Mouse (Mus musculus): ENCODE measurements around the gene Trdn. TPM values are rescaled to one million over a fixed set of nuclear protein-coding genes. Genes with fewer than 3 reads are reported as not detected.

The Trdn gene
- polyA plus RNA-seq (2011; ENCODE audit: insufficient read length, low read depth, missing spikeins), result not detected in 2 replicates

DNA sequence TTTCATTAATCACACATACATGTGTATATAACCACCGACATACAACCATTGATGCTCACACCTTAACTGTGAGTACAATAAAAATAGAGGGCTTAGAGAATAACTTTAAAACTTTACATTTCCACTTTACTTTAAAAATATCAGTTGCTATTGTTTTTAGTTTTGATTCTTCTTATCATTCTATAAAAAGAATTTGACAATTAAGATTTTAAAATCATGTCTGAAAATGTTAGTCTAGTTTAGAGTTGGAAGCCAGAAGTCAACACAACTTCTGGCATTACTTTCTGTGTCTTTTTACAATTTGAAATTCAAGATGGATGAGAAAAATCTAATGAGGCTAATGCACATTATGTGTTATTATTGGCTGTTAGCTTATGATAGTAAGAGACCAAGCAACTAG is at the start of gene Trdn:
Trdn (plus strand) TSS at position 301 of the 400 bp plus-strand sequence.
- Histone ChIP-seq H3K27ac (ENCODE audit: insufficient read depth, low read length) (no peak within 1 kb of the TSS), H3K4me3 (ENCODE audit: insufficient read depth, low read length) (no peak within 1 kb of the TSS), H3K4me1 (ENCODE audit: control insufficient read depth, insufficient read depth, low read length) (no peaks in the 10 kb centered on the region)
- TF ChIP-seq CTCF (IDR thresholded peaks at IDR 0.05; ENCODE audit: borderline replicate concordance, insufficient read depth, low read length) (no peak), POLR2A (IDR thresholded peaks at IDR 0.05; ENCODE audit: low read depth, low read length) (no peak)

DNA sequence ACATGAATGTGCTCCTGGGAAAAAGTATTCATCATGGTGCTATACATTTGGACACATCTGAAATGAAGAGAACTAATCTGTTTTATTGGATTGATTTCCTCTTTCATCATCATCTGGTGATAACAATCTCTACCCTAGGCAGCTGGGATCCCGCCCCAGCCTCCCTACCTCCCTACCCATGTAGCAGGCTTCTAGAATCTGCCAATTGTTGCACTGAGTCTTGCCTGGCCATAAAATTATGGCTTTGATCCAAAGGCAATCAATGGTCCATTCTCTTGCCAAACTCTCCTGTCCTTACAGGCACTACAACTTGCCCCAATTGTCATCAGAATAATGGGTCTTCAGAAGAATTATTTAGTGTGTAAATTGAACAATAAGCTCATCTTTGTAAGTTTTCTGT is 19.6 kb upstream of the Trdn start:
- Histone ChIP-seq H3K27ac (ENCODE audit: insufficient read depth, low read length) (no peak overlapping the region), H3K4me3 (ENCODE audit: insufficient read depth, low read length) (no peak overlapping the region), H3K4me1 (ENCODE audit: control insufficient read depth, insufficient read depth, low read length) (no peaks in the 10 kb centered on the region)
- TF ChIP-seq CTCF (IDR thresholded peaks at IDR 0.05; ENCODE audit: borderline replicate concordance, insufficient read depth, low read length) (no peak), POLR2A (IDR thresholded peaks at IDR 0.05; ENCODE audit: low read depth, low read length) (no peak)

DNA sequence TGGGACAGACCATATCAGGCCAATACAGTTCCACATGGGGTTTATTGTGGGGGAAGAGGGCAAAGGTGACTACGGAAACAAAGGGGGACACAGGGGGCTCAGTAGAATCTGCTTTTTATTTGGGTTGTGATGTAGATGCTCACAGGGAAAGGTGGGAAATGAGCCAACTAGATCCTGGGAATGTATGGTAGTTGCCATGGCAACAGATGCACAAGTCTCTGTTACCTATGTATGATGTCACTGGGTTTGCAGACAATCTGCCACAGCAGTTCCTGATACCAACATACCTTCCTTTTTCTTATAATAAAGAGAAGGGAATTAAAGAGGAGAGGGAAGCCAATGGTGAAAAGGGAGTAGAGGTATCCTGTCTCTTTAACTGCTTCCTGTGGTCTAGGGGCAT is 14.8 kb upstream of the Trdn start:
- Histone ChIP-seq H3K4me3 (ENCODE audit: insufficient read depth, low read length) (no peak overlapping the region), H3K27ac (ENCODE audit: insufficient read depth, low read length) (no peak overlapping the region), H3K4me1 (ENCODE audit: control insufficient read depth, insufficient read depth, low read length) (no peaks in the 10 kb centered on the region)
- TF ChIP-seq CTCF (IDR thresholded peaks at IDR 0.05; ENCODE audit: borderline replicate concordance, insufficient read depth, low read length) (no peak), POLR2A (IDR thresholded peaks at IDR 0.05; ENCODE audit: low read depth, low read length) (no peak)

DNA sequence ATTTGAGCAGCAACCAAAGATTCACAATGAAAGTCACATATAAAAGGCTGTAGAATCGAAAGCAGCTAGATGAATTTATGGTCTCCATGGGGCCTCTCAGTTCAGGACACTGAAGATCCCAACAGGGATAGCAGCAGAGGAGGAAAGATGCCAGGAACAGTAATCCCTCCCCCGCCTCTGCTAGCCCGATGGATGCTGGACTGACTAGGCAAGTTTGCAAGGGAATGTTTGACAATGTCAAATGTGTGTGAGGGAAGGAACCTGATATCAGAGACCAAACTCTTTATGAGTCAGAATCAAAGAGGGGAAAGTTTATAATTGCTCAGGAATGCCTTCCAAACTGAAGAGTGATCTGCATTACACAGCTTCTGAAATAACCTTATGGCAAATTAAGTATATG is 7.2 kb upstream of the Trdn start:
- H3K4me3 ChIP-seq (ENCODE audit: insufficient read depth, low read length), result no peak overlapping the region

DNA sequence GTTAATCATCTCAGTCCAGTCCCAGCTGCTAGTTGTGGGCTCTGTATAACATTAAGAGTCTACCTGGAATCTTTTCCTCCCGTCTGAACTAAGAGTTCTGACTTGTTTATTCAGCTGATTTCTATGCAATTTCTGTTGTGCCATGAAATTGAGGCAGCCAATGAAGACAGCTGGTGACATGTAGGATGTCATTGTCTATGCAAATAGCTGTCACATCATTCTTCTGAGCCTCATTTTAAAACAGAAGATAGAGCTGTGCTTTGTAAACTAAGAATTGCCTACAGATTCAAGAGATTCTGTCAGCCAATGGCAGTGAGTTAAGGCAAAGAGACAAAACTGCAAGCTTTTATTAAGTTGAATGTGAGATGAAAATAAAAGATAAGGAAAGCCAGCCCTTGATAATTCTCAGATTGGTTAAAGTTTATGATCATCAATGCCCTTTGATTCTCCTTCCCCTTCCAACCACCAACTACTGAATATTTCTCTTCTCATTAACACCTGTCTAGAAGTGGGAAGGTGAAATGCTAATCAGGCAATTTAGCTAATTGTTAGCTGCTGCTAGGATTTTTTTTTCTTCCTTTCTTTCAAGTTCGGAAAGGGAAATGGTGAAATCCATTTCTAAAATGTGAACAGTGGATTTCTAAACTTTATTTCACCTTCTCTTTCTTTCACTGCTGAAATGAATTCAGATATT is 1.9 kb downstream of the Trdn start:
- no peak for TF ChIP-seq CTCF (IDR thresholded peaks at IDR 0.05; ENCODE audit: borderline replicate concordance, insufficient read depth, low read length)
- TF ChIP-seq POLR2A (IDR thresholded peaks at IDR 0.05; ENCODE audit: low read depth, low read length), result no peak
- no peak overlapping the region for H3K4me3 ChIP-seq (ENCODE audit: insufficient read depth, low read length)
- no peaks in the 10 kb centered on the region for H3K4me1 ChIP-seq (ENCODE audit: control insufficient read depth, insufficient read depth, low read length)
- no peak overlapping the region for H3K27ac ChIP-seq (ENCODE audit: insufficient read depth, low read length)

More for the DNA sequence above, 7.2 kb upstream of the Trdn start:
- no peaks in the 10 kb centered on the region for H3K4me1 ChIP-seq (ENCODE audit: control insufficient read depth, insufficient read depth, low read length)
- no peak for TF ChIP-seq CTCF (IDR thresholded peaks at IDR 0.05; ENCODE audit: borderline replicate concordance, insufficient read depth, low read length)
- no peak for TF ChIP-seq POLR2A (IDR thresholded peaks at IDR 0.05; ENCODE audit: low read depth, low read length)
- H3K27ac ChIP-seq (ENCODE audit: insufficient read depth, low read length), result no peak overlapping the region

DNA sequence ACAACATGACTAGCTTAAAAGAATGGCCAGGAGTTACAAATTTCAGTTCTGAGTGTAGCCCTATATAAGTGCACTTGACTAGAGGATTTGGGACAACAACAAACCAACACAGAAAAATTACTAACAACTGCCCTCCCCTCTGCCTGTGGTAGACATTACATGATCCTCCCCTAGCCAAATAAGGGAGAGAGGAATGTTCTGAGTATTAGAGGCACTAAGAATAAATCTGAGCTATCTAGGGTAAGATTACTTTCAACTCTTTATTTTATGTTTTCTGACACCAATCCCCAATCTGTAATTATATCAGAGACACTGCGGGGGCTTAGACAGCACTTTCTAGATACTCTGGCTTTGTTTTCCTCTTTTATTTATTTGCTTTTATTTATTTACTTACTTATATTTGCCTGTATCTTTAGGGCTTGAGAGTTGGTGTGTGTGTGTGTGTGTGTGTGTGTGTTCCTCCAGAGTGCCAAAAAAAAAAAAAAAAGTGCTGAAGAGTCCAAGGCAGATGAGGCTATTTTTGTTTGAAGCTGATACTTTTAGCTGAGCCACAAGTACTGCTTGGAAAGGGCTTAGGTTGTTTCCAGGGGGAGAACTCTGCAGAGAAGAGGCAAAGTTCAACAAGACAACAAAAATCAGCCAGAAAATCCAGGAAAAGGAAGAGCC is 2.7 kb downstream of the Trdn start:
- Histone ChIP-seq H3K4me3 (ENCODE audit: insufficient read depth, low read length) (no peak overlapping the region), H3K27ac (ENCODE audit: insufficient read depth, low read length) (no peak overlapping the region), H3K4me1 (ENCODE audit: control insufficient read depth, insufficient read depth, low read length) (no peaks in the 10 kb centered on the region)
- TF ChIP-seq CTCF (IDR thresholded peaks at IDR 0.05; ENCODE audit: borderline replicate concordance, insufficient read depth, low read length) (no peak), POLR2A (IDR thresholded peaks at IDR 0.05; ENCODE audit: low read depth, low read length) (no peak)

DNA sequence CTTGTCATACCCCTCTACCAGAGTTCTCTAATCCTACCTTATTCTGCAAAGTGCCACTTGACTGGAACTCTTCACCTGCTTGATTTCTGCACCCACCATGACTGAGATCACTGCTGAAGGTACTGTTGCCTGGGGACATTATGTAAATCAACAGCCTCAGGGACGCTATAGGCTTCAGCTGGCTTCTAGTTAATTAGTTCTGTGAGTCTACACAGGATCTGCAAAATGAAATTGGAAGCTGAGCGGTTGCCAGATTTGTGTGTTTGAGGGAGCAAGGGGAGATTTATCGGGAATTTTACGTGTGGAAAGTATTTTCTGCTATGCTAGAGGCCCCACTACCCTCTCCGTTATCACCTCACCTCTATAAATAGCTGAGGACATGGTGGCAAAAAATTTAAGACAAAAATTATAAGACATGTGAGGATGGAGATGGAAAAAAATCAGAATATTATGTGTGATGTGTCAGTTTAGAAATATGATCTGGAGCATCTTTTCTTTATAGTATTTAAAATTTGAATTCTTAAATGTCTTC is 3.3 kb downstream of the Trdn start:
- TF ChIP-seq CTCF (IDR thresholded peaks at IDR 0.05; ENCODE audit: borderline replicate concordance, insufficient read depth, low read length), result no peak
- TF ChIP-seq POLR2A (IDR thresholded peaks at IDR 0.05; ENCODE audit: low read depth, low read length), result no peak
- no peak overlapping the region for H3K27ac ChIP-seq (ENCODE audit: insufficient read depth, low read length)
- no peaks in the 10 kb centered on the region for H3K4me1 ChIP-seq (ENCODE audit: control insufficient read depth, insufficient read depth, low read length)
- H3K4me3 ChIP-seq (ENCODE audit: insufficient read depth, low read length), result no peak overlapping the region

DNA sequence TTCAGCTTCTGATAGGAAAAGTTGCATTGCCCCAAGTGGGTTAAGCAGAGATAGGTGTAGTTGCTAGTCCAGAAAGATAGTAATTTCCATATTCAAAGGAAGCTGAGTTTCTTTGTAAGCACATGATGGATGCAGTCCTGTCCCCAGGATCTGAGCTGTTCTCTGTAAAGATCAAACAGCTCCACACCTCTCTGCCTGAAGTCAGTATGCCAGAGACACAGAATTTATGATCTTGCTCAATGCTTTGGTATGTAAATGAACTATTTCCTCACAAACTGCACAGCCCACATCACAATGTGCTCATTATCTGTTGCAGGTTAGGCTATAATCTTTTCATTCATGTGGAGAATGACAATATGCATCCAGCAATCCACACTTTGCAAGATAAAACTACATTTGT is 8.0 kb downstream of the Trdn start:
- Histone ChIP-seq H3K4me1 (ENCODE audit: control insufficient read depth, insufficient read depth, low read length) (no peaks in the 10 kb centered on the region), H3K4me3 (ENCODE audit: insufficient read depth, low read length) (no peak overlapping the region), H3K27ac (ENCODE audit: insufficient read depth, low read length) (no peak overlapping the region)
- TF ChIP-seq POLR2A (IDR thresholded peaks at IDR 0.05; ENCODE audit: low read depth, low read length) (no peak), CTCF (IDR thresholded peaks at IDR 0.05; ENCODE audit: borderline replicate concordance, insufficient read depth, low read length) (no peak)

DNA sequence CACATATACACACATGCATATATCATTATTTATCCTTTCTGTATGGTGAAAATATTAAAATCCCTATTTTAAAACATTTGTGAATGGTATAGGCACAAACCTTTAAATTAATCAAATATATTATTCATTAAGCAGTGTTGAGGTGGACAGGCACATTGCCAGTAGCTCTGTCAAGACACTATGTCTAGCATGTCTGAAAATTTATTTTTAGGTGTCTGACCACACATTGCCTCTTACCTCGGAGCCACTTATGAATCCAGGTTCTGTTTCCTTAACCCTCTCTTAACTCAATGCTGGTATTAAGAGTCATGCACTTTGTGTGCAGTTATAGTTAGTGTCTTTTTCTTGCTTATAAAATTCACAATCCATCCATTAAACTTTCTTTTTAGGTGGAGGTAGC is 12.0 kb downstream of the Trdn start:
- Histone ChIP-seq H3K4me1 (ENCODE audit: control insufficient read depth, insufficient read depth, low read length) (no peaks in the 10 kb centered on the region), H3K27ac (ENCODE audit: insufficient read depth, low read length) (no peak overlapping the region), H3K4me3 (ENCODE audit: insufficient read depth, low read length) (no peak overlapping the region)
- TF ChIP-seq POLR2A (IDR thresholded peaks at IDR 0.05; ENCODE audit: low read depth, low read length) (no peak), CTCF (IDR thresholded peaks at IDR 0.05; ENCODE audit: borderline replicate concordance, insufficient read depth, low read length) (no peak)

DNA sequence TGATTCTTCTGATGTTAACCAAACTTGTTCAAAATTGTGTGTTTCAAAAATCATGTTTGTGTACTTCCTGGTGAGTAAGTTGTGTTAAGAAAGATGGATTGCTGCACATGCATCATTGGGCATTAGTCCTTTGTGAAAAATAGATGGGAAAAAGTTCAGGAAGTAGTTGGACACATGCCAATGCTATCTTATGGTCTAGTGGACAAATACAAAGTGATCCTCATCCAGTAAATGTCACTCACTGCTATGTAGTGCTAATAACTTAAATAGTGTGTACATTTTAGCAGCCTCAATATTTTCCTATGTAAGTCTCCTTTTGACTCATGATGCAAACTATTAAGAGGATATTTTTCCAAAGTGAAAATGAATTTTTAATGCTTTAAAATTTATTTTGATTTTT is 27.6 kb downstream of the Trdn start:
- no peaks in the 10 kb centered on the region for H3K4me1 ChIP-seq (ENCODE audit: control insufficient read depth, insufficient read depth, low read length)
- no peak for TF ChIP-seq POLR2A (IDR thresholded peaks at IDR 0.05; ENCODE audit: low read depth, low read length)
- no peak for TF ChIP-seq CTCF (IDR thresholded peaks at IDR 0.05; ENCODE audit: borderline replicate concordance, insufficient read depth, low read length)

More for the DNA sequence above, 27.6 kb downstream of the Trdn start:
- no peak overlapping the region for H3K27ac ChIP-seq (ENCODE audit: insufficient read depth, low read length)
- no peak overlapping the region for H3K4me3 ChIP-seq (ENCODE audit: insufficient read depth, low read length)

Data from embryonic fibroblast, embryonic 13.5 days (primary cell).